Mouse (Mus musculus) CH12.LX (cell line): ENCODE measurements at regions not wholly inside any gene's neighbourhood (a gene's known extent, or its start where the extent isn't known, plus 50 kb on each side); places are given as distances from the start of the nearest gene placed in this dataset.

Experiments used
- CTCF ChIP-seq, 2 experiments: IDR thresholded peaks in 1 of 2; conservative IDR thresholded peaks in 1 of 2; 2 replicates each; pipeline ENCODE4 v1.5.1; 2011 to 2012; ENCODE audit warnings: low read depth in 2 of 2, low read length in 2 of 2, improper control_type of control experiment in 1 of 2, inconsistent platforms in 1 of 2, mild to moderate bottlenecking in 1 of 2, moderate library complexity in 1 of 2
- EP300 ChIP-seq: IDR thresholded peaks from 2 replicates; pipeline ENCODE4 v1.6.1; 2011; ENCODE audit warnings: low read length, improper control_type of control experiment

DNA sequence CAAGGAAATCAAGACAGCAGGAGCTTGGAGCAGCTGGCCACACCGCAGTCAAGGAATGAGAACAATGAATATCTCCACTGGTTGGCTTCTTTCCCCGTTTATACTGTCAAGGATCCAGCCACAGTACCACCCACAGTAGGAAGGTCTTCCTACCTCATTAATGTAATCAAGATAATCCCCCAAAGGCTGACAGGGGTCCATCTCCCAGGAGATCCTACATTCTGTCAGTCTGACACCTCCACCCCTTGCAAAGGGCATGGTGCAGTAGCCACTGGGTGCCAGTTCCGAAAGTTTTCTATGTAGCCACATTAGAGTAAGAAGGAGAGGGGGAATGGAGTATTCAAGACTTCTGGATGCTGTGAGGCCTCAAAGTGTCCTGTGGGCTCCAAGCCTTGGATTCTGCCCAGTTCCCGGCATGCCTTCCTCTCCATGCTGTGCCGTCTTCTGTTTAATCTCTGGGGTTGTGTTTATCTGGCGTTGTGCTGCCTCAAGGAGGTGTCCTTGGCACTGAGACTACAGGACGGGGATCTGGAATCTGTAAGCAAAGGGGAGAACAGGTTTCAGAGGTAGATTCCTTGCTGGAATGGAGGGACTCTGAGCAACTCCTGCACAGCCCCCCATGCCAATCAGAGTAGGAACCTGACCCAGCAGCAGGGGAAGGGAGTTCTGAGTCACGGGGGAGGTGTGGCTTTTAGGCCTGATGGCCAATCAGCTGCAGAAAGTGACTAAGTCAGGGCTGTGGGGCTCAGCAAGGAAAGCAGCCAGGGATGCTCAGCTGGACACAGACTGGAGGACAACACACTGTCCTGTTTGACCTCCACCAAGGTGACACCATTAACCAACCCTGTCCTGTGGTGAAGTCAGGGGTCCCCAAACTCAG lies 77.3 kb upstream of the Wscd1 start:
- TF ChIP-seq EP300 = no peak
- no peak for TF ChIP-seq CTCF (conservative IDR thresholded peaks at IDR 0.05 in 1 of 2, IDR thresholded peaks at IDR 0.05 in 1 of 2; ENCODE audit: low read depth in 2 of 2, low read length in 2 of 2)
